Mouse (Mus musculus): ENCODE data around the gene Spocd1. TPM values are rescaled to one million over a fixed set of nuclear protein-coding genes. Genes with fewer than 3 reads are reported as not detected.
"Not testable (repeated sequence)": the region's sequence is repeated elsewhere in the genome, so short reads cannot be mapped to it uniquely, and the experiment has no call there.

Spocd1 gene
- polyA plus RNA-seq, 1 experiment from 2014 or later: not detected

GRCm38 (mm10) chr4:129898815-129899214 is 30.2 kb upstream of the Spocd1 start:
- not testable (repeated sequence) for H3K36me3 ChIP-seq (ENCODE audit: control insufficient read depth, insufficient read depth, low read length); H3K4me1 ChIP-seq (ENCODE audit: control insufficient read depth, insufficient read depth, low read length); H3K4me3 ChIP-seq (ENCODE audit: low read depth, low read length); H3K4me2 ChIP-seq (ENCODE audit: low read depth); H3K9me3 ChIP-seq (ENCODE audit: control insufficient read depth, low read length); ATAC-seq (ENCODE audit: insufficient read depth, low FRiP score, low TSS enrichment); DNase-seq (ENCODE audit: low spot score); H3K27me3 ChIP-seq (ENCODE audit: control insufficient read depth, insufficient read depth, low read length); H3K9ac ChIP-seq (ENCODE audit: low read length); H3K27ac ChIP-seq (ENCODE audit: low read depth, low read length)
- WGBS: 95% methylated on average over 18 of the region's 18 CpGs

- no peak for ATAC-seq (ENCODE audit: insufficient read depth, low FRiP score, low TSS enrichment)
These were observed 26.7 kb upstream of the Spocd1 start for GRCm38 (mm10) chr4:129902394-129902793.

GRCm38 (mm10) chr4:129903577-129903976 is 25.5 kb upstream of the Spocd1 start:
- Histone ChIP-seq H3K9ac (ENCODE audit: low read length) (no peak overlapping the region), H3K4me2 (ENCODE audit: low read depth) (no peak overlapping the region), H3K27ac (ENCODE audit: low read depth, low read length) (no peak overlapping the region), H3K36me3 (ENCODE audit: control insufficient read depth, insufficient read depth, low read length) (no peaks in the 10 kb centered on the region), H3K9me3 (ENCODE audit: control insufficient read depth, low read length) (no peaks in the 10 kb centered on the region), H3K27me3 (ENCODE audit: control insufficient read depth, insufficient read depth, low read length) (no peaks in the 10 kb centered on the region), H3K4me3 (ENCODE audit: low read depth, low read length) (no peak overlapping the region), H3K4me1 (ENCODE audit: control insufficient read depth, insufficient read depth, low read length) (no peaks in the 10 kb centered on the region)
- 81% methylated on average over 3 of the region's 3 CpGs for WGBS
- DNase-seq (ENCODE audit: low spot score): no peak
- ATAC-seq (ENCODE audit: insufficient read depth, low FRiP score, low TSS enrichment): no peak

More at GRCm38 (mm10) chr4:129902394-129902793, 26.7 kb upstream of the Spocd1 start:
- no peaks in the 10 kb centered on the region for H3K9me3 ChIP-seq (ENCODE audit: control insufficient read depth, low read length)
- H3K36me3 ChIP-seq (ENCODE audit: control insufficient read depth, insufficient read depth, low read length): no peaks in the 10 kb centered on the region
- H3K27me3 ChIP-seq (ENCODE audit: control insufficient read depth, insufficient read depth, low read length): no peaks in the 10 kb centered on the region
- no peak overlapping the region for H3K27ac ChIP-seq (ENCODE audit: low read depth, low read length)
- H3K4me3 ChIP-seq (ENCODE audit: low read depth, low read length): no peak overlapping the region
- DNase-seq (ENCODE audit: low spot score): no peak
- H3K9ac ChIP-seq (ENCODE audit: low read length): no peak overlapping the region
- no peak overlapping the region for H3K4me2 ChIP-seq (ENCODE audit: low read depth)
- WGBS: 86% methylated on average over 4 of the region's 4 CpGs
- H3K4me1 ChIP-seq (ENCODE audit: control insufficient read depth, insufficient read depth, low read length): no peaks in the 10 kb centered on the region

GRCm38 (mm10) chr4:129905032-129905431 is 24.0 kb upstream of the Spocd1 start:
- no peak overlapping the region for H3K27ac ChIP-seq (ENCODE audit: low read depth, low read length)
- ATAC-seq (ENCODE audit: insufficient read depth, low FRiP score, low TSS enrichment) (no peak), DNase-seq (ENCODE audit: low spot score) (no peak)
- H3K4me1 ChIP-seq (ENCODE audit: control insufficient read depth, insufficient read depth, low read length): no peaks in the 10 kb centered on the region
- no peak overlapping the region for H3K4me2 ChIP-seq (ENCODE audit: low read depth)
- WGBS: 77% methylated on average over 3 of the region's 3 CpGs
- H3K36me3 ChIP-seq (ENCODE audit: control insufficient read depth, insufficient read depth, low read length): no peaks in the 10 kb centered on the region
- H3K9me3 ChIP-seq (ENCODE audit: control insufficient read depth, low read length): no peaks in the 10 kb centered on the region
- no peaks in the 10 kb centered on the region for H3K27me3 ChIP-seq (ENCODE audit: control insufficient read depth, insufficient read depth, low read length)
- H3K4me3 ChIP-seq (ENCODE audit: low read depth, low read length): no peak overlapping the region
- no peak overlapping the region for H3K9ac ChIP-seq (ENCODE audit: low read length)

- no peak overlapping the region for H3K27ac ChIP-seq (ENCODE audit: low read depth, low read length)
- 71% methylated on average over 13 of the region's 13 CpGs for WGBS
- ATAC-seq (ENCODE audit: insufficient read depth, low FRiP score, low TSS enrichment) (no peak), DNase-seq (ENCODE audit: low spot score) (no peak)
- no peaks in the 10 kb centered on the region for H3K9me3 ChIP-seq (ENCODE audit: control insufficient read depth, low read length)
- no peak overlapping the region for H3K4me2 ChIP-seq (ENCODE audit: low read depth)
- no peaks in the 10 kb centered on the region for H3K36me3 ChIP-seq (ENCODE audit: control insufficient read depth, insufficient read depth, low read length)
- no peak overlapping the region for H3K9ac ChIP-seq (ENCODE audit: low read length)
- H3K4me3 ChIP-seq (ENCODE audit: low read depth, low read length): no peak overlapping the region
- no peaks in the 10 kb centered on the region for H3K4me1 ChIP-seq (ENCODE audit: control insufficient read depth, insufficient read depth, low read length)
- H3K27me3 ChIP-seq (ENCODE audit: control insufficient read depth, insufficient read depth, low read length): no peaks in the 10 kb centered on the region
These were observed 23.0 kb upstream of the Spocd1 start for GRCm38 (mm10) chr4:129906016-129906415.

- H3K4me2 ChIP-seq (ENCODE audit: low read depth): no peak overlapping the region
- no peak for ATAC-seq (ENCODE audit: insufficient read depth, low FRiP score, low TSS enrichment)
- H3K9me3 ChIP-seq (ENCODE audit: control insufficient read depth, low read length): no peaks in the 10 kb centered on the region
- H3K4me3 ChIP-seq (ENCODE audit: low read depth, low read length): no peak overlapping the region
- H3K4me1 ChIP-seq (ENCODE audit: control insufficient read depth, insufficient read depth, low read length): peaks cover 2% of the 10 kb centered on the region
- no peak overlapping the region for H3K27ac ChIP-seq (ENCODE audit: low read depth, low read length)
- H3K9ac ChIP-seq (ENCODE audit: low read length): no peak overlapping the region
- DNase-seq (ENCODE audit: low spot score): no peak
- no peaks in the 10 kb centered on the region for H3K36me3 ChIP-seq (ENCODE audit: control insufficient read depth, insufficient read depth, low read length)
- WGBS: 47% methylated on average over 3 of the region's 3 CpGs
- no peaks in the 10 kb centered on the region for H3K27me3 ChIP-seq (ENCODE audit: control insufficient read depth, insufficient read depth, low read length)
These were observed 20.2 kb upstream of the Spocd1 start for GRCm38 (mm10) chr4:129908836-129909235.

- Histone ChIP-seq H3K36me3 (ENCODE audit: control insufficient read depth, insufficient read depth, low read length) (no peaks in the 10 kb centered on the region), H3K4me3 (ENCODE audit: low read depth, low read length) (no peak overlapping the region), H3K27ac (ENCODE audit: low read depth, low read length) (no peak overlapping the region), H3K27me3 (ENCODE audit: control insufficient read depth, insufficient read depth, low read length) (no peaks in the 10 kb centered on the region), H3K4me2 (ENCODE audit: low read depth) (no peak overlapping the region), H3K9me3 (ENCODE audit: control insufficient read depth, low read length) (no peaks in the 10 kb centered on the region), H3K4me1 (ENCODE audit: control insufficient read depth, insufficient read depth, low read length) (peaks cover 3% of the 10 kb centered on the region), H3K9ac (ENCODE audit: low read length) (no peak overlapping the region)
- ATAC-seq (ENCODE audit: insufficient read depth, low FRiP score, low TSS enrichment) (no peak), DNase-seq (ENCODE audit: low spot score) (no peak)
- 71% methylated on average over 4 of the region's 4 CpGs for WGBS
These were observed 19.8 kb upstream of the Spocd1 start for GRCm38 (mm10) chr4:129909261-129909731.

- Histone ChIP-seq H3K9ac (ENCODE audit: low read length) (no peak overlapping the region), H3K4me1 (ENCODE audit: control insufficient read depth, insufficient read depth, low read length) (peaks cover 3% of the 10 kb centered on the region), H3K27ac (ENCODE audit: low read depth, low read length) (no peak overlapping the region), H3K4me3 (ENCODE audit: low read depth, low read length) (no peak overlapping the region), H3K36me3 (ENCODE audit: control insufficient read depth, insufficient read depth, low read length) (no peaks in the 10 kb centered on the region), H3K4me2 (ENCODE audit: low read depth) (no peak overlapping the region), H3K9me3 (ENCODE audit: control insufficient read depth, low read length) (no peaks in the 10 kb centered on the region), H3K27me3 (ENCODE audit: control insufficient read depth, insufficient read depth, low read length) (no peaks in the 10 kb centered on the region)
- ATAC-seq (ENCODE audit: insufficient read depth, low FRiP score, low TSS enrichment) (no peak), DNase-seq (ENCODE audit: low spot score) (no peak)
- 80% methylated on average over 3 of the region's 3 CpGs for WGBS
These were observed 16.1 kb upstream of the Spocd1 start for GRCm38 (mm10) chr4:129912998-129913397.

GRCm38 (mm10) chr4:129913761-129914644 is 15.0 kb upstream of the Spocd1 start:
- no peak overlapping the region for H3K4me2 ChIP-seq (ENCODE audit: low read depth)
- no peak for DNase-seq (ENCODE audit: low spot score)
- no peaks in the 10 kb centered on the region for H3K36me3 ChIP-seq (ENCODE audit: control insufficient read depth, insufficient read depth, low read length)
- H3K27ac ChIP-seq (ENCODE audit: low read depth, low read length): no peak overlapping the region
- no peaks in the 10 kb centered on the region for H3K9me3 ChIP-seq (ENCODE audit: control insufficient read depth, low read length)
- 27% methylated on average over 16 of the region's 16 CpGs for WGBS
- H3K27me3 ChIP-seq (ENCODE audit: control insufficient read depth, insufficient read depth, low read length): no peaks in the 10 kb centered on the region
- no peak overlapping the region for H3K9ac ChIP-seq (ENCODE audit: low read length)
- no peak overlapping the region for H3K4me3 ChIP-seq (ENCODE audit: low read depth, low read length)
- H3K4me1 ChIP-seq (ENCODE audit: control insufficient read depth, insufficient read depth, low read length): peaks cover 3% of the 10 kb centered on the region
- no peak for ATAC-seq (ENCODE audit: insufficient read depth, low FRiP score, low TSS enrichment)
